Mouse (Mus musculus): ENCODE results near the gene Glis3. TPM values are rescaled to one million over a fixed set of nuclear protein-coding genes. Genes with fewer than 3 reads are reported as not detected.

Glis3 gene
- polyA plus RNA-seq, 1 experiment from 2014 or later = 0.85 TPM

- DNase-seq (ENCODE audit: low spot score) (no peak), ATAC-seq (ENCODE audit: low FRiP score, low TSS enrichment) (no peak)
- H3K27me3 ChIP-seq (ENCODE audit: control insufficient read depth, insufficient read depth, low read length) = no peaks in the 10 kb centered on the region
- no peaks in the 10 kb centered on the region for H3K9me3 ChIP-seq (ENCODE audit: control insufficient read depth, low read length)
- no peaks in the 10 kb centered on the region; the same call in 1 of the 2 replicates for H3K4me1 ChIP-seq (replicated peaks; ENCODE audit: control insufficient read depth, insufficient read depth)
- TF ChIP-seq EP300 (optimal IDR thresholded peaks at IDR 0.05) (no peak), CTCF (IDR thresholded peaks at IDR 0.05; ENCODE audit: low read depth) (no peak)
- H3K27ac ChIP-seq (replicated peaks) = peak overlapping the region; percentile 49; the same call in 1 of the 2 replicates
- no peaks in the 10 kb centered on the region for H3K36me3 ChIP-seq (ENCODE audit: control insufficient read depth, insufficient read depth, low read length)
- no peak overlapping the region for H3K9ac ChIP-seq (ENCODE audit: low read length)
- H3K4me2 ChIP-seq (replicated peaks; ENCODE audit: low read depth) = no peak overlapping the region
- no peak overlapping the region for H3K4me3 ChIP-seq (ENCODE audit: low read depth, low read length)
- 63% methylated on average over 6 of the region's 6 CpGs for WGBS
Measured at GRCm38 (mm10) chr19:28608277-28608676, 71.6 kb downstream of the Glis3 start.

GRCm38 (mm10) chr19:28600866-28601265 is 79.0 kb downstream of the Glis3 start:
- no peak for DNase-seq (ENCODE audit: low spot score)
- no peaks in the 10 kb centered on the region for H3K27me3 ChIP-seq (ENCODE audit: control insufficient read depth, insufficient read depth, low read length)
- no peak overlapping the region for H3K9ac ChIP-seq (ENCODE audit: low read length)
- TF ChIP-seq EP300 (optimal IDR thresholded peaks at IDR 0.05) (no peak), CTCF (IDR thresholded peaks at IDR 0.05; ENCODE audit: low read depth) (no peak)
- 80% methylated on average over 4 of the region's 4 CpGs for WGBS
- no peak overlapping the region for H3K4me3 ChIP-seq (ENCODE audit: low read depth, low read length)
- ATAC-seq (ENCODE audit: low FRiP score, low TSS enrichment) = no peak
- H3K36me3 ChIP-seq (ENCODE audit: control insufficient read depth, insufficient read depth, low read length) = no peaks in the 10 kb centered on the region
- no peaks in the 10 kb centered on the region for H3K9me3 ChIP-seq (ENCODE audit: control insufficient read depth, low read length)
- H3K4me1 ChIP-seq (replicated peaks; ENCODE audit: control insufficient read depth, insufficient read depth) = no peaks in the 10 kb centered on the region
- no peak overlapping the region for H3K27ac ChIP-seq (replicated peaks)
- H3K4me2 ChIP-seq (replicated peaks; ENCODE audit: low read depth) = no peak overlapping the region

- Histone ChIP-seq H3K4me3 (ENCODE audit: low read depth, low read length) (no peak overlapping the region), H3K27me3 (ENCODE audit: control insufficient read depth, insufficient read depth, low read length) (no peaks in the 10 kb centered on the region), H3K9ac (ENCODE audit: low read length) (no peak overlapping the region), H3K27ac (replicated peaks) (no peak overlapping the region), H3K36me3 (ENCODE audit: control insufficient read depth, insufficient read depth, low read length) (no peaks in the 10 kb centered on the region), H3K4me1 (replicated peaks; ENCODE audit: control insufficient read depth, insufficient read depth) (no peaks in the 10 kb centered on the region), H3K4me2 (replicated peaks; ENCODE audit: low read depth) (no peak overlapping the region), H3K9me3 (ENCODE audit: control insufficient read depth, low read length) (no peaks in the 10 kb centered on the region)
- no peak for ATAC-seq (ENCODE audit: low FRiP score, low TSS enrichment)
- 27% methylated on average over 4 of the region's 4 CpGs for WGBS
- DNase-seq (ENCODE audit: low spot score) = no peak
- TF ChIP-seq EP300 (optimal IDR thresholded peaks at IDR 0.05) (no peak), CTCF (IDR thresholded peaks at IDR 0.05; ENCODE audit: low read depth) (no peak)
Measured at GRCm38 (mm10) chr19:28594215-28594614, 85.7 kb downstream of the Glis3 start.

- DNase-seq (ENCODE audit: low spot score) = no peak
- no peak overlapping the region for H3K4me2 ChIP-seq (replicated peaks; ENCODE audit: low read depth)
- WGBS = 60% methylated on average over 13 of the region's 13 CpGs
Measured at GRCm38 (mm10) chr19:28592981-28593380, 86.9 kb downstream of the Glis3 start.

GRCm38 (mm10) chr19:28591736-28592477 is 88.0 kb downstream of the Glis3 start:
- 81% methylated on average over 7 of the region's 7 CpGs for WGBS

More at GRCm38 (mm10) chr19:28592981-28593380, 86.9 kb downstream of the Glis3 start:
- no peaks in the 10 kb centered on the region for H3K27me3 ChIP-seq (ENCODE audit: control insufficient read depth, insufficient read depth, low read length)
- no peaks in the 10 kb centered on the region for H3K36me3 ChIP-seq (ENCODE audit: control insufficient read depth, insufficient read depth, low read length)
- H3K9me3 ChIP-seq (ENCODE audit: control insufficient read depth, low read length) = no peaks in the 10 kb centered on the region
- TF ChIP-seq EP300 (optimal IDR thresholded peaks at IDR 0.05) = no peak
- no peak for TF ChIP-seq CTCF (IDR thresholded peaks at IDR 0.05; ENCODE audit: low read depth)
- no peak overlapping the region for H3K4me3 ChIP-seq (ENCODE audit: low read depth, low read length)
- H3K4me1 ChIP-seq (replicated peaks; ENCODE audit: control insufficient read depth, insufficient read depth) = no peaks in the 10 kb centered on the region
- ATAC-seq (ENCODE audit: low FRiP score, low TSS enrichment) = no peak
- H3K27ac ChIP-seq (replicated peaks) = no peak overlapping the region
- no peak overlapping the region for H3K9ac ChIP-seq (ENCODE audit: low read length)

GRCm38 (mm10) chr19:28580499-28580898 is 99.4 kb downstream of the Glis3 start:
- no peak overlapping the region for H3K27ac ChIP-seq (replicated peaks)
- no peak for DNase-seq (ENCODE audit: low spot score)

More at GRCm38 (mm10) chr19:28591736-28592477, 88.0 kb downstream of the Glis3 start:
- Histone ChIP-seq H3K9ac (ENCODE audit: low read length) (no peak overlapping the region), H3K4me1 (replicated peaks; ENCODE audit: control insufficient read depth, insufficient read depth) (no peaks in the 10 kb centered on the region), H3K4me3 (ENCODE audit: low read depth, low read length) (no peak overlapping the region), H3K9me3 (ENCODE audit: control insufficient read depth, low read length) (no peaks in the 10 kb centered on the region), H3K27me3 (ENCODE audit: control insufficient read depth, insufficient read depth, low read length) (no peaks in the 10 kb centered on the region), H3K4me2 (replicated peaks; ENCODE audit: low read depth) (no peak overlapping the region), H3K36me3 (ENCODE audit: control insufficient read depth, insufficient read depth, low read length) (no peaks in the 10 kb centered on the region), H3K27ac (replicated peaks) (no peak overlapping the region)
- TF ChIP-seq CTCF (IDR thresholded peaks at IDR 0.05; ENCODE audit: low read depth) = no peak
- TF ChIP-seq EP300 (optimal IDR thresholded peaks at IDR 0.05) = no peak
- DNase-seq (ENCODE audit: low spot score) (no peak), ATAC-seq (ENCODE audit: low FRiP score, low TSS enrichment) (no peak)

More at GRCm38 (mm10) chr19:28580499-28580898, 99.4 kb downstream of the Glis3 start:
- Histone ChIP-seq H3K27me3 (ENCODE audit: control insufficient read depth, insufficient read depth, low read length) (no peaks in the 10 kb centered on the region), H3K36me3 (ENCODE audit: control insufficient read depth, insufficient read depth, low read length) (no peaks in the 10 kb centered on the region), H3K4me3 (ENCODE audit: low read depth, low read length) (no peak overlapping the region), H3K9ac (ENCODE audit: low read length) (no peak overlapping the region), H3K4me2 (replicated peaks; ENCODE audit: low read depth) (no peak overlapping the region; the same call in 1 of the 2 replicates), H3K4me1 (replicated peaks; ENCODE audit: control insufficient read depth, insufficient read depth) (no peaks in the 10 kb centered on the region), H3K9me3 (ENCODE audit: control insufficient read depth, low read length) (no peaks in the 10 kb centered on the region)
- WGBS = 53% methylated on average over 8 of the region's 8 CpGs
- TF ChIP-seq CTCF (IDR thresholded peaks at IDR 0.05; ENCODE audit: low read depth) (no peak), EP300 (optimal IDR thresholded peaks at IDR 0.05) (no peak)
- ATAC-seq (ENCODE audit: low FRiP score, low TSS enrichment) = no peak

Data from stomach, postnatal 0 days (tissue).